Mouse (Mus musculus): Measurements from ENCODE around the gene Notch2. TPM values are rescaled to one million over a fixed set of nuclear protein-coding genes. Genes with fewer than 3 reads are reported as not detected.

Notch2 gene
- polyA plus RNA-seq (2015; fragmentation: Nextera tagmentation; extraction: Ambion mirVana), result 34.1 and 35.7 TPM in 2 replicates

- Histone ChIP-seq H3K4me1 (replicated peaks; ENCODE audit: control insufficient read depth, insufficient read depth, low read length) (peaks cover 29% of the 10 kb centered on the region), H3K4me2 (ENCODE audit: low read depth, low read length) (peak within 1 kb of the TSS; percentile 73)
- WGBS, result under 1% methylated on average over 86 of the region's 95 CpGs
Observed at GRCm38 (mm10) chr3:98013401-98014281, at the start of gene Notch2. Gene Notch2 (plus strand): TSS chr3:98013527.

GRCm38 (mm10) chr3:97964878-97965353 lies 48.4 kb upstream of the Notch2 start:
- WGBS, result 51% methylated on average over 14 of the region's 14 CpGs
- no peak overlapping the region for H3K4me2 ChIP-seq (ENCODE audit: low read depth, low read length)
- H3K4me1 ChIP-seq (replicated peaks; ENCODE audit: control insufficient read depth, insufficient read depth, low read length), result peaks cover 4% of the 10 kb centered on the region
- H3K27me3 ChIP-seq (ENCODE audit: control insufficient read depth, insufficient read depth, low read depth, low read length), result no peaks in the 10 kb centered on the region
- no peak overlapping the region for H3K9ac ChIP-seq (ENCODE audit: low read length)
- no peaks in the 10 kb centered on the region for H3K9me3 ChIP-seq (ENCODE audit: control insufficient read depth, low read length)
- H3K27ac ChIP-seq (ENCODE audit: low read length), result no peak overlapping the region
- ATAC-seq (ENCODE audit: low read depth), result peak; percentile 39; the same call in 1 of the 2 replicates
- no peaks in the 10 kb centered on the region for H3K36me3 ChIP-seq (ENCODE audit: control insufficient read depth, insufficient read depth, low read length)
- no peak overlapping the region for H3K4me3 ChIP-seq (ENCODE audit: low read length)

More at GRCm38 (mm10) chr3:98013401-98014281, at the start of gene Notch2:
- Histone ChIP-seq H3K36me3 (ENCODE audit: control insufficient read depth, insufficient read depth, low read length) (no peaks in the 10 kb centered on the region), H3K27me3 (ENCODE audit: control insufficient read depth, insufficient read depth, low read depth, low read length) (no peaks in the 10 kb centered on the region), H3K9ac (ENCODE audit: low read length) (peak within 1 kb of the TSS; percentile 99), H3K4me3 (ENCODE audit: low read length) (peak within 1 kb of the TSS; percentile 88), H3K9me3 (ENCODE audit: control insufficient read depth, low read length) (no peaks in the 10 kb centered on the region), H3K27ac (ENCODE audit: low read length) (peak within 1 kb of the TSS; percentile 95)
- peak; percentile 94 for ATAC-seq (ENCODE audit: low read depth)

- Histone ChIP-seq H3K27ac (ENCODE audit: low read length) (no peak overlapping the region), H3K36me3 (ENCODE audit: control insufficient read depth, insufficient read depth, low read length) (no peaks in the 10 kb centered on the region), H3K4me3 (ENCODE audit: low read length) (no peak overlapping the region), H3K9me3 (ENCODE audit: control insufficient read depth, low read length) (no peaks in the 10 kb centered on the region), H3K4me1 (replicated peaks; ENCODE audit: control insufficient read depth, insufficient read depth, low read length) (peaks cover 19% of the 10 kb centered on the region), H3K9ac (ENCODE audit: low read length) (no peak overlapping the region), H3K4me2 (ENCODE audit: low read depth, low read length) (no peak overlapping the region), H3K27me3 (ENCODE audit: control insufficient read depth, insufficient read depth, low read depth, low read length) (no peaks in the 10 kb centered on the region)
- ATAC-seq (ENCODE audit: low read depth), result no peak
- 42% methylated on average over 2 of the region's 2 CpGs for WGBS
Observed at GRCm38 (mm10) chr3:97967627-97968026, 45.7 kb upstream of the Notch2 start.

GRCm38 (mm10) chr3:97968191-97968590 lies 45.1 kb upstream of the Notch2 start:
- Histone ChIP-seq H3K4me1 (replicated peaks; ENCODE audit: control insufficient read depth, insufficient read depth, low read length) (peaks cover 24% of the 10 kb centered on the region), H3K9me3 (ENCODE audit: control insufficient read depth, low read length) (no peaks in the 10 kb centered on the region), H3K9ac (ENCODE audit: low read length) (no peak overlapping the region), H3K27ac (ENCODE audit: low read length) (no peak overlapping the region), H3K36me3 (ENCODE audit: control insufficient read depth, insufficient read depth, low read length) (no peaks in the 10 kb centered on the region), H3K27me3 (ENCODE audit: control insufficient read depth, insufficient read depth, low read depth, low read length) (no peaks in the 10 kb centered on the region), H3K4me2 (ENCODE audit: low read depth, low read length) (no peak overlapping the region), H3K4me3 (ENCODE audit: low read length) (no peak overlapping the region)
- WGBS, result 38% methylated on average over 2 of the region's 2 CpGs
- ATAC-seq (ENCODE audit: low read depth), result no peak

- Histone ChIP-seq H3K27me3 (ENCODE audit: control insufficient read depth, insufficient read depth, low read depth, low read length) (no peaks in the 10 kb centered on the region), H3K27ac (ENCODE audit: low read length) (no peak overlapping the region), H3K9me3 (ENCODE audit: control insufficient read depth, low read length) (no peaks in the 10 kb centered on the region), H3K4me3 (ENCODE audit: low read length) (no peak overlapping the region), H3K4me2 (ENCODE audit: low read depth, low read length) (no peak overlapping the region), H3K4me1 (replicated peaks; ENCODE audit: control insufficient read depth, insufficient read depth, low read length) (peaks cover 32% of the 10 kb centered on the region), H3K36me3 (ENCODE audit: control insufficient read depth, insufficient read depth, low read length) (no peaks in the 10 kb centered on the region), H3K9ac (ENCODE audit: low read length) (no peak overlapping the region)
- no peak for ATAC-seq (ENCODE audit: low read depth)
- 54% methylated on average over 1 of the region's 1 CpGs for WGBS
Observed at GRCm38 (mm10) chr3:97969019-97969418, 44.3 kb upstream of the Notch2 start.

- no peak for ATAC-seq (ENCODE audit: low read depth)
- H3K9ac ChIP-seq (ENCODE audit: low read length), result no peak overlapping the region
- no peaks in the 10 kb centered on the region for H3K27me3 ChIP-seq (ENCODE audit: control insufficient read depth, insufficient read depth, low read depth, low read length)
- no peaks in the 10 kb centered on the region for H3K36me3 ChIP-seq (ENCODE audit: control insufficient read depth, insufficient read depth, low read length)
- WGBS, result 29% methylated on average over 7 of the region's 7 CpGs
- peaks cover 36% of the 10 kb centered on the region for H3K4me1 ChIP-seq (replicated peaks; ENCODE audit: control insufficient read depth, insufficient read depth, low read length)
- no peak overlapping the region for H3K4me3 ChIP-seq (ENCODE audit: low read length)
- H3K9me3 ChIP-seq (ENCODE audit: control insufficient read depth, low read length), result no peaks in the 10 kb centered on the region
- H3K27ac ChIP-seq (ENCODE audit: low read length), result peak overlapping the region; percentile 70; the same call in 1 of the 2 replicates
- no peak overlapping the region for H3K4me2 ChIP-seq (ENCODE audit: low read depth, low read length)
Observed at GRCm38 (mm10) chr3:97971117-97971516, 42.2 kb upstream of the Notch2 start.

GRCm38 (mm10) chr3:97972200-97972599 lies 41.1 kb upstream of the Notch2 start:
- ATAC-seq (ENCODE audit: low read depth), result peak; percentile 64

GRCm38 (mm10) chr3:97972707-97973106 lies 40.6 kb upstream of the Notch2 start:
- Histone ChIP-seq H3K27me3 (ENCODE audit: control insufficient read depth, insufficient read depth, low read depth, low read length) (no peaks in the 10 kb centered on the region), H3K4me1 (replicated peaks; ENCODE audit: control insufficient read depth, insufficient read depth, low read length) (peaks cover 39% of the 10 kb centered on the region), H3K9me3 (ENCODE audit: control insufficient read depth, low read length) (no peaks in the 10 kb centered on the region), H3K36me3 (ENCODE audit: control insufficient read depth, insufficient read depth, low read length) (no peaks in the 10 kb centered on the region), H3K9ac (ENCODE audit: low read length) (no peak overlapping the region), H3K4me2 (ENCODE audit: low read depth, low read length) (no peak overlapping the region), H3K27ac (ENCODE audit: low read length) (peak overlapping the region; percentile 70), H3K4me3 (ENCODE audit: low read length) (no peak overlapping the region)
- 31% methylated on average over 4 of the region's 4 CpGs for WGBS
- ATAC-seq (ENCODE audit: low read depth), result no peak

More at GRCm38 (mm10) chr3:97972200-97972599, 41.1 kb upstream of the Notch2 start:
- Histone ChIP-seq H3K4me2 (ENCODE audit: low read depth, low read length) (no peak overlapping the region), H3K36me3 (ENCODE audit: control insufficient read depth, insufficient read depth, low read length) (no peaks in the 10 kb centered on the region), H3K9me3 (ENCODE audit: control insufficient read depth, low read length) (no peaks in the 10 kb centered on the region), H3K27ac (ENCODE audit: low read length) (peak overlapping the region; percentile 70), H3K27me3 (ENCODE audit: control insufficient read depth, insufficient read depth, low read depth, low read length) (no peaks in the 10 kb centered on the region), H3K4me3 (ENCODE audit: low read length) (no peak overlapping the region), H3K9ac (ENCODE audit: low read length) (no peak overlapping the region), H3K4me1 (replicated peaks; ENCODE audit: control insufficient read depth, insufficient read depth, low read length) (peaks cover 39% of the 10 kb centered on the region)
- WGBS, result 28% methylated on average over 5 of the region's 5 CpGs

- WGBS, result 9% methylated on average over 2 of the region's 2 CpGs
- Histone ChIP-seq H3K4me2 (ENCODE audit: low read depth, low read length) (no peak overlapping the region), H3K9me3 (ENCODE audit: control insufficient read depth, low read length) (no peaks in the 10 kb centered on the region), H3K9ac (ENCODE audit: low read length) (no peak overlapping the region), H3K36me3 (ENCODE audit: control insufficient read depth, insufficient read depth, low read length) (no peaks in the 10 kb centered on the region), H3K27ac (ENCODE audit: low read length) (peak overlapping the region; percentile 70), H3K4me1 (replicated peaks; ENCODE audit: control insufficient read depth, insufficient read depth, low read length) (peaks cover 39% of the 10 kb centered on the region), H3K27me3 (ENCODE audit: control insufficient read depth, insufficient read depth, low read depth, low read length) (no peaks in the 10 kb centered on the region), H3K4me3 (ENCODE audit: low read length) (no peak overlapping the region)
- no peak for ATAC-seq (ENCODE audit: low read depth)
Observed at GRCm38 (mm10) chr3:97973306-97973705, 40.0 kb upstream of the Notch2 start.

Measured in lung, embryonic 16.5 days (tissue).